Mouse (Mus musculus) left cerebral cortex, postnatal 36 days (tissue): ENCODE measurements around the gene Arhgdib. TPM values are rescaled to one million over a fixed set of nuclear protein-coding genes. Genes with fewer than 3 reads are reported as not detected.
A peak's percentile ranks its signal among the peaks of the same experiment; 100 is the strongest.
"Not testable (repeated sequence)": the region's sequence is repeated elsewhere in the genome, so short reads cannot be mapped to it uniquely, and the experiment has no call there.

Source experiments
- DNase-seq, 2 experiments: peaks; one replicate each; pipeline ENCODE4 v3.0.0; 2021 to 2022; ENCODE audit warnings: low spot score in 2 of 2, mixed read lengths in 1 of 2
- intact Hi-C: fragments of 180-260 bp; cut with DNase I; formaldehyde crosslinking; loops from one replicate; pipeline ENCODE4 v1.15.1; 2025
- total RNA-seq, 2 experiments: library from RNA; stranded (reverse); gene quantifications; 2 replicates each; pipeline ENCODE4 v1.2.3; 2021

Arhgdib gene
- total RNA-seq, 2 experiments from 2014 or later: 8.9 to 11.0 TPM

- intact Hi-C loops: no loop called here
Measured at GRCm38 (mm10) chr6:136898954-136899353, 42.7 kb downstream of the Arhgdib start.

GRCm38 (mm10) chr6:136898222-136898621, 43.5 kb downstream of the Arhgdib start:
- no peak for DNase-seq
- intact Hi-C loops: no loop called here

More at GRCm38 (mm10) chr6:136898954-136899353, 42.7 kb downstream of the Arhgdib start:
- DNase-seq: no peak

- DNase-seq: no peak
- intact Hi-C loops: no loop called here
Measured at GRCm38 (mm10) chr6:136897789-136898188, 43.9 kb downstream of the Arhgdib start.

GRCm38 (mm10) chr6:136894532-136895339, 47.0 kb downstream of the Arhgdib start:
- no peak for DNase-seq
- intact Hi-C loops: no loop called here

GRCm38 (mm10) chr6:136892002-136892401, 49.7 kb downstream of the Arhgdib start:
- intact Hi-C loops: no loop called here
- DNase-seq: no peak

GRCm38 (mm10) chr6:136889554-136889953, 52.1 kb downstream of the Arhgdib start:
- DNase-seq: no peak
- intact Hi-C loops: no loop called here

GRCm38 (mm10) chr6:136889067-136889466, 52.6 kb downstream of the Arhgdib start:
- no peak for DNase-seq
- intact Hi-C loops: no loop called here

- intact Hi-C loops: no loop called here
- DNase-seq: no peak
Measured at GRCm38 (mm10) chr6:136887854-136888253, 53.8 kb downstream of the Arhgdib start.

- intact Hi-C loops: not testable (repeated sequence)
Measured at GRCm38 (mm10) chr6:136884766-136885165, 56.9 kb downstream of the Arhgdib start.

GRCm38 (mm10) chr6:136883961-136884360, 57.7 kb downstream of the Arhgdib start:
- DNase-seq: no peak
- intact Hi-C loops: no loop called here

More at GRCm38 (mm10) chr6:136884766-136885165, 56.9 kb downstream of the Arhgdib start:
- DNase-seq: not testable (repeated sequence)

GRCm38 (mm10) chr6:136883431-136883915, 58.2 kb downstream of the Arhgdib start:
- DNase-seq: no peak
- intact Hi-C loops: no loop called here

GRCm38 (mm10) chr6:136881678-136882077, 60.0 kb downstream of the Arhgdib start:
- no peak for DNase-seq
- intact Hi-C loops: no loop called here

GRCm38 (mm10) chr6:136875670-136876069, 66.0 kb downstream of the Arhgdib start, which contains the start of gene Mgp:
TSS of gene Mgp (minus strand) at chr6:136875823.
- peak; percentile 59 to 72 for DNase-seq
- intact Hi-C loops: no loop called here

- peak in 1 of 2 experiments; percentile 20 for DNase-seq
- intact Hi-C loops: no loop called here
Measured at GRCm38 (mm10) chr6:136874599-136874998, 67.1 kb downstream of the Arhgdib start.

Other genes starting within 250 kb of the Arhgdib start
- under 1 TPM; 0.32 to 0.39 TPM for gene Gucy2c, start 160.1 kb downstream of the Arhgdib start, total RNA-seq
- 10 to 100 TPM in 1 of 2 experiments, 1 to 10 TPM in 1; 9.2 to 11.7 TPM for gene Hist4h4, start 137.5 kb downstream of the Arhgdib start, total RNA-seq
- 10 to 100 TPM; 55.2 to 67.5 TPM for gene H2afj, start 133.7 kb downstream of the Arhgdib start, total RNA-seq
- gene BC049715, start 114.3 kb downstream of the Arhgdib start, total RNA-seq: 1 to 10 TPM; 3.5 to 4.7 TPM
- gene Wbp11, start 113.7 kb downstream of the Arhgdib start, total RNA-seq: 100 to 1,000 TPM; 122 to 125 TPM
- 1 to 10 TPM; 3.6 to 5.6 TPM for gene Smco3, start 106.4 kb downstream of the Arhgdib start, total RNA-seq
- not detected for gene Art4, start 84.2 kb downstream of the Arhgdib start, total RNA-seq
- gene Mgp, start 66.1 kb downstream of the Arhgdib start, total RNA-seq: 10 to 100 TPM; 38.0 to 47.7 TPM
- gene Erp27, start 19.7 kb downstream of the Arhgdib start, total RNA-seq: not detected
- 1 to 10 TPM in 1 of 2 experiments, under 1 TPM in 1; 0.68 to 2.6 TPM for gene Pde6h, start 18.1 kb downstream of the Arhgdib start, total RNA-seq
- 1 to 10 TPM; 8.5 to 9.1 TPM for gene Rerg, start 228.6 kb upstream of the Arhgdib start, total RNA-seq